Mouse (Mus musculus) liver, embryonic 11.5 days (tissue): ENCODE results near the gene Tbx1. TPM values are rescaled to one million over a fixed set of nuclear protein-coding genes. Genes with fewer than 3 reads are reported as not detected.
A peak's percentile ranks its signal among the peaks of the same experiment; 100 is the strongest.

ENCODE experiments used
- ATAC-seq: fragments of 200-750 bp; cut with Nextera tagmentation; replicated peaks from 2 replicates; pipeline ENCODE4 v1.8.0; 2017; ENCODE audit warnings: moderate number of reproducible peaks, mild to moderate bottlenecking, moderate TSS enrichment, moderate library complexity; ENCODE audit not compliant: low FRiP score
- DNase-seq: peaks from one replicate; pipeline ENCODE4 v3.0.0-alpha.2; 2017; ENCODE audit warnings: low spot score
- H3K27ac ChIP-seq: fragments of 300-500 bp; sonication (generic); 2 replicates; pipeline ENCODE4 v1.5.1; 2014; ENCODE audit warnings: mild to moderate bottlenecking, low read depth, low read length, control low read depth
- H3K27me3 ChIP-seq: fragments of 300-500 bp; sonication (generic); replicated peaks from 2 replicates; pipeline ENCODE4 v1.6.1; 2014; ENCODE audit warnings: low read length, mixed read lengths; ENCODE audit not compliant: control insufficient read depth, insufficient read depth
- H3K36me3 ChIP-seq: fragments of 300-500 bp; sonication (generic); 2 replicates; pipeline ENCODE4 v1.6.1; 2014; ENCODE audit warnings: mild to moderate bottlenecking, low read length, moderate library complexity, mixed read lengths; ENCODE audit not compliant: control insufficient read depth, insufficient read depth
- H3K4me1 ChIP-seq: fragments of 300-500 bp; sonication (generic); replicated peaks from 2 replicates; pipeline ENCODE4 v1.6.1; 2014; ENCODE audit warnings: low read length, mixed read lengths; ENCODE audit not compliant: control insufficient read depth, insufficient read depth
- H3K4me2 ChIP-seq: fragments of 300-500 bp; sonication (generic); 2 replicates; pipeline ENCODE4 v1.6.1; 2014; ENCODE audit warnings: mild to moderate bottlenecking, control low read depth, moderate library complexity
- H3K4me3 ChIP-seq: fragments of 300-500 bp; sonication (generic); 2 replicates; pipeline ENCODE4 v1.5.1; 2014; ENCODE audit warnings: low read depth, low read length, control low read depth
- H3K9ac ChIP-seq: fragments of 300-500 bp; sonication (generic); 2 replicates; pipeline ENCODE4 v1.6.1; 2014; ENCODE audit warnings: low read depth, low read length, control low read depth
- H3K9me3 ChIP-seq: fragments of 300-500 bp; sonication (generic); 2 replicates; pipeline ENCODE4 v1.6.1; 2016; ENCODE audit warnings: low read length, inconsistent platforms, mixed read lengths; ENCODE audit not compliant: control insufficient read depth
- WGBS: fragments of 180-500 bp; shearing (Covaris S2); extraction: QIAGEN DNeasy Blood & Tissue Kit; methylation state at CpG from one replicate; pipeline ENCODE4 v1.1.7; 2014; 5-methylcytosine and 5-hydroxymethylcytosine counted together
- polyA plus RNA-seq: library from polyadenylated mRNA; unstranded; fragments of >200 nt; fragmentation: Nextera tagmentation; extraction: Ambion mirVana; gene quantifications from 2 replicates; pipeline ENCODE4 v1.2.1, GENCODE M21; 2014

Gene Tbx1
- polyA plus RNA-seq, 1 experiment from 2014 or later = 0.43 TPM

DNA sequence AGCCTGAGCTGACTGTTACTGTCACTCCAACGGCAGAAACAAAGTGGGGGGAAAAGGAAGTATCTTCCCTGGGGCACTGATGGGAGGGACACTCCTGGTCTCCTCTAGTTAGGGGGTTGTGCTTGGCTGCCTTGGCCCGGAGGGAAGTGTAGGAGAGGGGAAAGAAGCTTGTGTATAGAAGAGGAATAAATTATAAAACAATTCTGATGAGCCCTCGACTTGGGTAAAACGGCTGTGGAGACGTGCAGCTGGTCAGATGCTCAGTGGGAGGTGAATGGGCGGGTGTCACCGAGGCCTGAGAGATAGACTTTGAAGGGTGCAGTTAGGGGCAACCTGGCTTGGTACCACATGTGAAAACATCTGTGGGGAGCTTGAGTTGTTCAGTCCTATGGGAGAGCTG is 40.7 kb upstream of the Tbx1 start:
- H3K9ac ChIP-seq = no peak overlapping the region
- DNase-seq (no peak), ATAC-seq (no peak)
- no peaks in the 10 kb centered on the region for H3K36me3 ChIP-seq
- H3K27ac ChIP-seq = no peak overlapping the region
- H3K4me2 ChIP-seq = no peak overlapping the region
- WGBS = 61% methylated on average over 7 of the region's 7 CpGs
- H3K4me1 ChIP-seq = peaks cover 8% of the 10 kb centered on the region
- no peaks in the 10 kb centered on the region for H3K9me3 ChIP-seq
- peaks cover 62% of the 10 kb centered on the region for H3K27me3 ChIP-seq
- H3K4me3 ChIP-seq = no peak overlapping the region

DNA sequence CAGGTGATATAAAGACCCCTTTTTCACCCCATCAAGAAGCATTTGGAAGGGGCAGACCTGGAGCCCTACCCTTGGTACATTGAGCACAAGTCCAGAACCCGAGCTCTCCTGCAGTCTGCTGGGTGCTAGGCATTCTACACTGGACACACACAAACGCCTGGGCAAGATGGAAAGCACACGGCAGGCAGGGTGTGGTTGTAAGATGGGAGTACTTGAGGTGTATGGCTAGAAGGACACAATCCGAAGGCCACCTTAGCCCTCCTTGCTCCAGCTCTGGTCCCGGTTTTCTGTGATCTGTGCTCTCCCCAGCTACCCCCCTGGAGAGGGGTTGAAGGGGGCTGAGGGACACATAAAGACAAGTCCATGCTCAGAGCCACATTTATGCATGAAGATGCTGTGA is 39.8 kb upstream of the Tbx1 start:
- DNase-seq = no peak
- ATAC-seq = no peak
- H3K9me3 ChIP-seq = no peaks in the 10 kb centered on the region
- 49% methylated on average over 5 of the region's 5 CpGs for WGBS
- H3K4me1 ChIP-seq = peaks cover 10% of the 10 kb centered on the region
- peak overlapping the region; percentile 56 for H3K4me3 ChIP-seq
- no peaks in the 10 kb centered on the region for H3K36me3 ChIP-seq
- peak overlapping the region; percentile 1; the same call in 1 of the 2 replicates for H3K9ac ChIP-seq
- H3K4me2 ChIP-seq = peak overlapping the region; percentile 75
- H3K27ac ChIP-seq = no peak overlapping the region
- peaks cover 70% of the 10 kb centered on the region for H3K27me3 ChIP-seq

DNA sequence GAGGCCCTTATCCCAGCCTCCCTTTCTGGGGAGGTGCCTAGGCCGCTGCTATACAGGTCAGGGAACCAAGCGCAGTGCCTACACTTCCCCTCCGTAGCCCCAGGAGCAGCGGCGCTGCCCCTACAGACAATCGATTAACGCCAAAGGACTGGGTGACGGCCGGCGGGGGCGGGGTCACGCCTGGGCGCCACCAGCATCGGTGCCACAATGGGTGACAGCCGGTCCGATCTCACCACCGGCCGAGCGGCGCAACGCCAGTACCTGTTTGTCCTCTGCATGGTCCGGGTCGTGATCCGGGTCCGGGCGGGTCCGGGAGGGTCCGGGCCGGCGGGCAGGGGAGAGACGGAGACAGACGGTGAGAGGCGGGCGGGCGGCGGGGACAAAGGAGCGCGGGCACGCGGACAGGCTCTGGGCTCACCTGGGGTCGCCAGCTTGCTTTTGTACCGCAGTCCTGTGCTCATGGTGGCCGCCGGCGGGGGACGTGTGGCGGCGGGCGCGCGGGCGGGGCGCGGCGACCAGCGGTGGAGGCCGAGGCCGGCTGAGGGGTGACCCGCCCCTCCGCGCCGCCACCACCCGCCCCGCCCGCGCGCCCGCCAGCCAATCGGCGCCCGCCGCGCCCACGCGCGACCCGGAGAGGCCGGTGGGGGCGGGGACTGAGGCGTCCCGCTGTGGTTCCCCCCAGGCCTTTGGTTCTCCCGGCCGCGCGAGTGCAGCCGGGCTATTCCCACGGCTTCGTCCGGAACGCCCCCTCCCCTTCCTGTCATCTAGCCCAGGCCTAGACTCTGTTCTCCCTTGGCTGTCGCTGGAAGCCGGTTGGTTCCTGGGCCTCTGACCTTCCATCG is 39.1 kb upstream of the Tbx1 start, which contains the start of gene Sept5:
Gene Sept5 (minus strand): TSS at position 565 of the 842 bp plus-strand sequence.
- no peaks in the 10 kb centered on the region for H3K36me3 ChIP-seq
- H3K27ac ChIP-seq = no peak within 1 kb of the TSS
- H3K27me3 ChIP-seq = peaks cover 77% of the 10 kb centered on the region
- ATAC-seq = peak; percentile 30
- no peaks in the 10 kb centered on the region for H3K9me3 ChIP-seq
- H3K9ac ChIP-seq = peak within 1 kb of the TSS; percentile 46
- H3K4me2 ChIP-seq = peak within 1 kb of the TSS; percentile 75
- no peak for DNase-seq
- peak within 1 kb of the TSS; percentile 56 for H3K4me3 ChIP-seq
- H3K4me1 ChIP-seq = peaks cover 10% of the 10 kb centered on the region
- 1% methylated on average over 59 of the region's 93 CpGs for WGBS

DNA sequence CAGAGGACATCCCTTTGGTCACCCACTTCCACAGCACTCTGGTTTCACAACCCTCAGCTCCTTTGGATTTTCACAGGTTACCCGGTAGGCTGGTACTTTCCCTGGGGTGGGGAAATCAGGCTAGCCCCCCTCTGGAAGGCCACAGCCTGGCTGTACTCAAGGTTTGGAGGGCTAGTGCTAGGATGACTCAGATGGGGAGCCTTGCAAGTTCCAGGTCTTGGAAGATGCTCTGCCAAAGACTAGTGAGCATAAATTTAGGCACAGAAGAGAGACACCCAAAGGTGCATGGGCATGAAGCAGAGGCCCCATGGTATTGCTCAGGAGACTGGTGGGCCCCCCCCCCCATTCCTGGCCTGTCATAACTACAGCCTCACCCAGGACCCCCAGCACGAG is 38.5 kb upstream of the Tbx1 start:
- DNase-seq (no peak), ATAC-seq (no peak)
- Histone ChIP-seq H3K9me3 (no peaks in the 10 kb centered on the region), H3K27me3 (peaks cover 83% of the 10 kb centered on the region), H3K27ac (no peak overlapping the region), H3K36me3 (no peaks in the 10 kb centered on the region), H3K9ac (no peak overlapping the region), H3K4me1 (peaks cover 10% of the 10 kb centered on the region), H3K4me3 (peak overlapping the region; percentile 56), H3K4me2 (peak overlapping the region; percentile 75)
- 34% methylated on average over 2 of the region's 2 CpGs for WGBS

DNA sequence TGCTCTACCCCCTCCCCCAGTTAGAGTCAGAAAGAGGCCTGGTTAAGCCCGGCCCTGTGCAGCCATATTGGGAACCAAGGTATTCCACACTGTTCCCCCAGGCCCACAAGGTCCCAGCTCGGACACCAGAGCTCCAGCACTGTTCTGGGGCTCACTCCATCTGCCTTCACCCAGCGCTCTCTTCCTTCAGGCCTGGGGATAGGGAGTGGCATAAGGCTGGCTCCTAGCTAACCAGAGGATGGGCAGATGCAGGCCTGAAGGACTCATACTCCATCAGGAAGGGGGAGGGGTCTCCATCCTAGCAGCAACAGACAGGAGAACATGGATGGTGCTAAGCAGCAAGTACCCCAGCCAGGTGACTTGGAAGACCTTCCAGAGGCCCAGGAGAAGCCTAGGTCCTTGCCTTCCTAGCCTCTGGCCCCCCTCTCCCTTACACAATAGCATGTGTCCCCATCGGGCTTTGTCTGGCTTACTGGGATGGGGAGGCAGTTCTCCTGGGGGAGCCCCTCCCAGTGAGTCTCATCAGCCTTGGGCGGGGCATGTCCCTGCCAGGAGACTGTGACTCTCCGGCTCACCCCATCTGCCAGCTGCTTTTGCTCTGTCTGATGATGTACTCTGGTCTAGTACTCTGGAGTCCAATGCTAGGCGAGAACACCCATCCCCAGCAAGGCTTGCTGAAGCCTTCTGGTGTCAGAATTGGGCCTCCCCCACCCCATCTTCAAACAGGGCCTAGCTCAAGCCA is 37.9 kb upstream of the Tbx1 start:
- 65% methylated on average over 7 of the region's 7 CpGs for WGBS

DNA sequence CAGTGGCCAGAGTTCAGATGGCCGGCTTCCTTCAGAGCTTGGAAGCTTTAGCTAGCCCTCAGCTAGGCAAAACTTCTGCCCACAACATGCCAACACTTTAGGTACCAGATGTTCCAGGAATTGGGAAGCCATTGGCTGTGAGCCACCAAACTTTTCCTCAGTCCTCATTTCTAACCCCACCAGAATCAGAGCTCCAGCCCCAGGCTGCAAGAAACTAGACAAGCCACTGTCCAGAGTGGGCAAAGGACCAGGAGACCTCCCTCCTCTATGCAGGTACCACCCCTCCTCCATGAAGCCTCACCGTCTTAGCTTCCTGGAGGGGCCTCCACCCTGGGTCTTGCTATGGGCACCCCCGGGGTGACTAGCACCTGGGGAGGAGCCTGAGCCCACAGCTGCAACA is 36.7 kb upstream of the Tbx1 start:
- Histone ChIP-seq H3K27ac (no peak overlapping the region), H3K4me3 (no peak overlapping the region), H3K4me2 (no peak overlapping the region), H3K9me3 (no peaks in the 10 kb centered on the region), H3K27me3 (peaks cover 97% of the 10 kb centered on the region), H3K4me1 (peaks cover 12% of the 10 kb centered on the region), H3K9ac (no peak overlapping the region), H3K36me3 (no peaks in the 10 kb centered on the region)
- no peak for ATAC-seq
- 37% methylated on average over 3 of the region's 3 CpGs for WGBS
- DNase-seq = no peak

More for the DNA sequence above, 37.9 kb upstream of the Tbx1 start:
- H3K4me1 ChIP-seq = peaks cover 10% of the 10 kb centered on the region
- H3K27me3 ChIP-seq = peaks cover 89% of the 10 kb centered on the region
- DNase-seq = no peak
- no peaks in the 10 kb centered on the region for H3K9me3 ChIP-seq
- no peaks in the 10 kb centered on the region for H3K36me3 ChIP-seq
- H3K4me3 ChIP-seq = no peak overlapping the region; the same call in 1 of the 2 replicates
- no peak overlapping the region for H3K9ac ChIP-seq
- H3K27ac ChIP-seq = no peak overlapping the region
- ATAC-seq = no peak
- peak overlapping the region; percentile 75 for H3K4me2 ChIP-seq

DNA sequence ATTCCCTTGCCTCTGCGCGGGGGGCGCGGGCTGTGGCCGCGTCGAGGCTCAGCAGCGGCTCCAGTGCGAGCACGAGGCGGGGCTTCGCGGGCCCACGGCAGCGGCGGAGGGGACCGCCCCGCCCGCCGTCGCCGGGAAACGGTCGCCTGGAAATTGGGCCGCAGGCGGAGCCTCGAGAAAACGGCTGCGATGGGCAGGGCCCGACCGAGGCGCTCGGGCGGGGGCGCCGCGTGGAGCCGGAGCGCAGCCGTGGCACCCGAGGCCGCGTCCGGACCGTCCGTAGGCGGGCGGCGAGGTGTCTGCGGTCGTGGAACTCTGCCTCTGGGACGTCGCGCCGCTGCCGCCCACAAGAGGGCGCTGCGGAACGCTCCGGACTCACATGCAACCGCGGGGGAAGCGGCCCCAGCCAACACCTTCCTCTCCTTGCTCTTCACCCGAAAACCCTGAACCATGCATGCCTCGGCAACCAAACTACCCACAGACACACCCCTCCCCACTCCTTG is 36.0 kb upstream of the Tbx1 start, which contains the start of gene Gm49601:
Gene Gm49601 (minus strand): TSS at position 52 of the 503 bp plus-strand sequence.
- ATAC-seq = peak; percentile 19; the same call in 1 of the 2 replicates
- Histone ChIP-seq H3K27ac (no peak within 1 kb of the TSS), H3K9me3 (no peaks in the 10 kb centered on the region), H3K27me3 (peaks cover 99% of the 10 kb centered on the region), H3K4me3 (peak within 1 kb of the TSS; percentile 50), H3K4me1 (peaks cover 17% of the 10 kb centered on the region), H3K4me2 (peak within 1 kb of the TSS; percentile 86), H3K36me3 (no peaks in the 10 kb centered on the region), H3K9ac (no peak within 1 kb of the TSS)
- DNase-seq = peak; percentile 83
- WGBS = under 1% methylated on average over 65 of the region's 65 CpGs

DNA sequence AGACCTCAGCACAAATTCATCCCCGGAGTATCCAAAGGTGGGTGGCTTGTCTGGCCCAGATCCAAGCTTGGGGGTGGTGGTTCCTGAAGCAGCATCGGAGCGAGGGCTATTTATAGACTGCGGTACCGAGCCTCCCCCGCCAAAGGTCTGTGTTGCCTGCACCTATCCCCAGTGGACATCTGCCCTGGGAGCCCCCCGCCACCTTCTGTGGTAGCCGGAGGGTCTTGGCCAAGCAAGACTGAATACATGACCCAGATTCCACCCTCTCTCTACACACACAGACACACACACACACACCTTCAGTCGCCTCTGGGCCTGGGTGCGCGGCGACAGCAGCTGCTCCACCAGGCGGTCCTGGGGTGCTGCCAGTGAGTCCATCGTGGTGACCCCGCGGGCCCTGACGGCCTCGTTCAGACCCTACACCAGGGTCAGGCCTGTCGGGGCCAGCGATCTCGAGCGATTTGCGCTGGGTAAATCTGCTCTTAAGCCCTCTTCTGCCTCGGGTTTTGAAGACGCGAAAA is 35.4 kb upstream of the Tbx1 start:
- Histone ChIP-seq H3K36me3 (no peaks in the 10 kb centered on the region), H3K9me3 (no peaks in the 10 kb centered on the region), H3K9ac (no peak overlapping the region), H3K4me3 (peak overlapping the region; percentile 50), H3K27me3 (peaks cover 100% of the 10 kb centered on the region), H3K4me2 (peak overlapping the region; percentile 86), H3K27ac (no peak overlapping the region), H3K4me1 (peaks cover 21% of the 10 kb centered on the region)
- DNase-seq = no peak
- WGBS = 11% methylated on average over 26 of the region's 26 CpGs
- no peak for ATAC-seq
